Mouse (Mus musculus) frontal cortex, postnatal 36 days (tissue): ENCODE measurements around the gene Shld2.
A peak's percentile ranks its signal among the peaks of the same experiment; 100 is the strongest.
"Not testable (repeated sequence)": the region's sequence is repeated elsewhere in the genome, so short reads cannot be mapped to it uniquely, and the experiment has no call there.

ENCODE experiments used
- DNase-seq, 2 experiments: peaks; one replicate each; pipeline ENCODE4 v3.0.0; 2022; ENCODE audit warnings: low spot score in 2 of 2

Gene Shld2

GRCm38 (mm10) chr14:34281736-34282269 is 28.5 kb downstream of the Shld2 start:
- no peak for DNase-seq

- no peak for DNase-seq
Observed at GRCm38 (mm10) chr14:34280798-34281197, 29.5 kb downstream of the Shld2 start.

- no peak for DNase-seq
Observed at GRCm38 (mm10) chr14:34279726-34280125, 30.6 kb downstream of the Shld2 start.

GRCm38 (mm10) chr14:34275225-34275624 is 35.1 kb downstream of the Shld2 start:
- DNase-seq, result no peak

GRCm38 (mm10) chr14:34274141-34274540 is 36.2 kb downstream of the Shld2 start:
- DNase-seq, result no peak

GRCm38 (mm10) chr14:34273280-34273679 is 37.0 kb downstream of the Shld2 start:
- no peak for DNase-seq

GRCm38 (mm10) chr14:34268046-34268445 is 42.2 kb downstream of the Shld2 start:
- no peak for DNase-seq

- not testable (repeated sequence) for DNase-seq
Observed at GRCm38 (mm10) chr14:34258525-34258924, 51.8 kb downstream of the Shld2 start.

GRCm38 (mm10) chr14:34253261-34253660 is 57.0 kb downstream of the Shld2 start:
- no peak for DNase-seq

- DNase-seq, result no peak
Observed at GRCm38 (mm10) chr14:34252470-34253145, 57.7 kb downstream of the Shld2 start.

- no peak for DNase-seq
Observed at GRCm38 (mm10) chr14:34240676-34241075, 69.6 kb downstream of the Shld2 start.

- DNase-seq, result no peak
Observed at GRCm38 (mm10) chr14:34240263-34240662, 70.0 kb downstream of the Shld2 start.

GRCm38 (mm10) chr14:34234630-34235380 is 75.5 kb downstream of the Shld2 start:
- peak; percentile 9 to 45 for DNase-seq

- DNase-seq, result no peak
Observed at GRCm38 (mm10) chr14:34233846-34234245, 76.4 kb downstream of the Shld2 start.

GRCm38 (mm10) chr14:34232866-34233680 is 77.2 kb downstream of the Shld2 start:
- DNase-seq, result no peak

GRCm38 (mm10) chr14:34232340-34232739 is 78.0 kb downstream of the Shld2 start:
- DNase-seq, result no peak

- DNase-seq, result no peak
Observed at GRCm38 (mm10) chr14:34228830-34229506, 81.3 kb downstream of the Shld2 start.

GRCm38 (mm10) chr14:34227981-34228380 is 82.3 kb downstream of the Shld2 start:
- no peak for DNase-seq

- peak in 1 of 2 experiments; percentile 9 for DNase-seq
Observed at GRCm38 (mm10) chr14:34226566-34226965, 83.7 kb downstream of the Shld2 start.

- DNase-seq, result no peak
Observed at GRCm38 (mm10) chr14:34225986-34226385, 84.3 kb downstream of the Shld2 start.

GRCm38 (mm10) chr14:34223362-34223898 is 86.9 kb downstream of the Shld2 start:
- no peak for DNase-seq
